Mouse (Mus musculus) stomach, postnatal 0 days (tissue): ENCODE measurements at regions not wholly inside any gene's neighbourhood (a gene's known extent, or its start where the extent isn't known, plus 50 kb on each side); places are given as distances from the start of the nearest gene placed in this dataset.

Experiments used
- ATAC-seq: fragments of 200-750 bp; cut with Nextera tagmentation; 2 replicates; pipeline ENCODE4 v1.8.0; 2017; ENCODE audit not compliant: low FRiP score, low TSS enrichment
- DNase-seq: peaks from one replicate; pipeline ENCODE4 v3.0.0-alpha.2; 2016; ENCODE audit warnings: low spot score
- H3K27ac ChIP-seq: fragments of 300-500 bp; sonication (generic); replicated peaks from 2 replicates; pipeline ENCODE4 v1.5.1; 2014; ENCODE audit warnings: mild to moderate bottlenecking, control low read depth
- H3K27me3 ChIP-seq: fragments of 300-500 bp; sonication (generic); 2 replicates; pipeline ENCODE4 v1.6.1; 2014; ENCODE audit warnings: low read length; ENCODE audit not compliant: control insufficient read depth, insufficient read depth
- H3K36me3 ChIP-seq: fragments of 300-500 bp; sonication (generic); 2 replicates; pipeline ENCODE4 v1.6.1; 2014; ENCODE audit warnings: low read length, mixed read lengths; ENCODE audit not compliant: control insufficient read depth, insufficient read depth
- H3K4me1 ChIP-seq: fragments of 300-500 bp; sonication (generic); replicated peaks from 2 replicates; pipeline ENCODE4 v1.6.1; 2014; ENCODE audit warnings: antibody characterized with exemption; ENCODE audit not compliant: control insufficient read depth, insufficient read depth
- H3K4me2 ChIP-seq: fragments of 300-500 bp; sonication (generic); replicated peaks from 2 replicates; pipeline ENCODE4 v1.6.1; 2014; ENCODE audit warnings: low read depth, mild to moderate bottlenecking, control low read depth, moderate library complexity
- H3K4me3 ChIP-seq: fragments of 300-500 bp; sonication (generic); 2 replicates; pipeline ENCODE4 v1.5.1; 2014; ENCODE audit warnings: low read depth, low read length, control low read depth
- H3K9ac ChIP-seq: fragments of 300-500 bp; sonication (generic); 2 replicates; pipeline ENCODE4 v1.6.1; 2014; ENCODE audit warnings: mild to moderate bottlenecking, low read length, control low read depth, mixed read lengths
- H3K9me3 ChIP-seq: fragments of 300-500 bp; sonication (generic); 2 replicates; pipeline ENCODE4 v1.6.1; 2016; ENCODE audit warnings: low read length; ENCODE audit not compliant: control insufficient read depth
- CTCF ChIP-seq: IDR thresholded peaks from 2 replicates; pipeline ENCODE4 v1.5.1; 2016; ENCODE audit warnings: antibody characterized with exemption, low read depth, mild to moderate bottlenecking, moderate library complexity
- EP300 ChIP-seq: optimal IDR thresholded peaks from 2 replicates; pipeline ENCODE3; 2016; ENCODE audit warnings: antibody characterized with exemption
- WGBS: fragments of 180-500 bp; shearing (Covaris S2); extraction: QIAGEN DNeasy Blood & Tissue Kit; methylation state at CpG from one replicate; pipeline ENCODE4 v1.1.7; 2014; 5-methylcytosine and 5-hydroxymethylcytosine counted together

DNA sequence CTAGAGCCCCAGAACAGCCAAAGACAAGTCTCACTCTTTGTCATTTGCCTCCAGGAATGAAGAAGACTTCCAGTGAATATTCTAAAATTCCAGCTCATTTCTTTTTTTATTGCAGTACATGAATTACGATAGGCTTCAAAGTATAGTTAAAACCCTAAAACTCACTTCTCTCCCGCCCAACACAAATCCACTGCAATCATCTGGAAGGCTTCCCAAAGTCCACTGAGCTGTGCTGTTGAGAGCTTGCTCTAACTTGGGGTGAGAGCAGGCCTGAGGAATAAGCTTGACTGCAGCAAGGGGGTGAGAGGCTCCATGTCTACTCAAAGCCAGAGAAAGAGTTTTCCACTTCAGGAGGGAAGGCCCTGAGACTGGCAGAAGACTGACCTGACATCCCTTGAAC lies 466.5 kb downstream of the Insc start:
- Histone ChIP-seq H3K9me3 (no peaks in the 10 kb centered on the region), H3K27ac (no peak overlapping the region), H3K4me2 (no peak overlapping the region), H3K36me3 (no peaks in the 10 kb centered on the region), H3K9ac (no peak overlapping the region), H3K4me3 (no peak overlapping the region), H3K4me1 (no peaks in the 10 kb centered on the region), H3K27me3 (no peaks in the 10 kb centered on the region)
- no peak for ATAC-seq
- 55% methylated on average over 2 of the region's 2 CpGs for WGBS
- no peak for DNase-seq
- no peak for TF ChIP-seq EP300
- no peak for TF ChIP-seq CTCF

DNA sequence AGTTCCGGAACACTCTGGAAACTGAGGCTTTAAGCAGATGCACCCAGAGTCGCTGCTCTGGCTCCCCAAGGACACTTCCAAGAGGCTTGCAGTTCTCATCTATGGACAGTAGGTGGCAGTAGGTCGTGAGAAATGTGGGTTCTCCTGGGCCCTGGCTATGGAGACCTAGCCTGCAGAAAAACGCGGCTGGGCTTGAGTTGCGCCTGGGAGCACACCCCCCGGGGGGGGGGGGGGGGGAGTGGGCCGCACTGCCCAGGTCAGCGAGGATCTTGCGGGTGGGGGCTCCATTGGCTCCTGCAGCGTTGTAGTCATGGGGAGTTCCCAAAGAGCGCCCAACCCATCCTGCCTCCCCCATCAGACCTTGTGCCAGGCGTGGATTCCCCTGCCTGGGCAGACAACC lies 473.3 kb downstream of the Insc start:
- no peaks in the 10 kb centered on the region for H3K27me3 ChIP-seq
- H3K36me3 ChIP-seq, result no peaks in the 10 kb centered on the region
- peak; percentile 92 for ATAC-seq
- no peaks in the 10 kb centered on the region for H3K9me3 ChIP-seq
- H3K27ac ChIP-seq, result no peak overlapping the region
- TF ChIP-seq CTCF, result peak; percentile 93
- TF ChIP-seq EP300, result no peak
- peak overlapping the region; percentile 32 for H3K4me3 ChIP-seq
- H3K4me1 ChIP-seq, result 0 out of 2 replicates have a peak, but pooled peaks cover 2% of the 10 kb centered on the region
- H3K9ac ChIP-seq, result no peak overlapping the region
- peak overlapping the region; percentile 61 for H3K4me2 ChIP-seq
- 0% methylated on average over 13 of the region's 13 CpGs for WGBS
- DNase-seq, result peak; percentile 85

DNA sequence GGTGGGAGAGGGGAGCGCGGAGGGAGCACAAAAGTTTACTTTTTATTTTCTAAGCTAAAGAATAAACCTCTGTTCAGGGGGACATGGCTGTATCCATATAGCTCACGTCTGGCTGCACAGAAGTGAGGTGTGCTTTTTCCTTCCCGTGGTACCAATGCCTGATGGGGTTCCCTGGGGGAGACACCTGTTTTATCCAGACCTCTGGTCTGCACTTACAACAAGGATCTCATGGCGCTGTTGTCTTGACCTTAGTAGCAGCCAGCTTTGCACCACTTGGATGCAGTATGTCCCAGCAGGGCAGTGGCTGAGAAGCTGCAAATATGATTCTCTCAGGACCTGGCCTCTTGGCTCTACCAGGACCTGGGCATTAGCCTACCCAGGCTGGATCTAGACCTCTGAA lies 473.8 kb downstream of the Insc start:
- Histone ChIP-seq H3K4me3 (peak overlapping the region; percentile 32), H3K4me1 (0 out of 2 replicates have a peak, but pooled peaks cover 2% of the 10 kb centered on the region), H3K27ac (0 out of 2 replicates have a peak overlapping the region, but pooled peaks have one; percentile 13), H3K9ac (no peak overlapping the region), H3K27me3 (no peaks in the 10 kb centered on the region), H3K9me3 (no peaks in the 10 kb centered on the region), H3K36me3 (no peaks in the 10 kb centered on the region), H3K4me2 (peak overlapping the region; percentile 61)
- ATAC-seq (no peak), DNase-seq (no peak)
- 9% methylated on average over 5 of the region's 5 CpGs for WGBS
- TF ChIP-seq EP300, result no peak
- peak; percentile 17; the same call in 1 of the 2 replicates for TF ChIP-seq CTCF

DNA sequence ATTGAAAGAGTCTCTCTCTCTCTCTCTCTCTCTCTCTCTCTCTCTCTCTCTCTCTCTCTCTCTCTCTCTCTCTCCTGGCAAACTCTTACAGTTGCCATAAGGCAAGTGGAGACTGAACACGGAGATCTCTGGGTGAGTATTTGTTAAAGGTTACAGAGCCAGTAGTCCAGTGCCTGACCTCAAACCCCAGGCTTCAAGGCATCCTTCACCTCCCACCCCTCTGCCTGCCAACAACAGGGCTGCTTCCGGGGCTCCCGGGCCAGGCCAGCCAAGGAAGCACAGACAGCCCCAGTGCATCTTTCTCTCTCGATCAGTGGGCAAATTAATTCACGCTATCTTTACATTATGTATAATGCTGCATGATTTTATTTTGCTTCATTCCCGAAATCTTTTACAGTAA lies 474.2 kb downstream of the Insc start:
- DNase-seq, result no peak
- Histone ChIP-seq H3K36me3 (no peaks in the 10 kb centered on the region), H3K9me3 (no peaks in the 10 kb centered on the region), H3K4me1 (0 out of 2 replicates have a peak, but pooled peaks cover 2% of the 10 kb centered on the region), H3K9ac (no peak overlapping the region), H3K4me3 (no peak overlapping the region), H3K27ac (no peak overlapping the region), H3K27me3 (no peaks in the 10 kb centered on the region), H3K4me2 (no peak overlapping the region)
- TF ChIP-seq CTCF (no peak), EP300 (no peak)
- WGBS, result 63% methylated on average over 6 of the region's 6 CpGs
- no peak for ATAC-seq

DNA sequence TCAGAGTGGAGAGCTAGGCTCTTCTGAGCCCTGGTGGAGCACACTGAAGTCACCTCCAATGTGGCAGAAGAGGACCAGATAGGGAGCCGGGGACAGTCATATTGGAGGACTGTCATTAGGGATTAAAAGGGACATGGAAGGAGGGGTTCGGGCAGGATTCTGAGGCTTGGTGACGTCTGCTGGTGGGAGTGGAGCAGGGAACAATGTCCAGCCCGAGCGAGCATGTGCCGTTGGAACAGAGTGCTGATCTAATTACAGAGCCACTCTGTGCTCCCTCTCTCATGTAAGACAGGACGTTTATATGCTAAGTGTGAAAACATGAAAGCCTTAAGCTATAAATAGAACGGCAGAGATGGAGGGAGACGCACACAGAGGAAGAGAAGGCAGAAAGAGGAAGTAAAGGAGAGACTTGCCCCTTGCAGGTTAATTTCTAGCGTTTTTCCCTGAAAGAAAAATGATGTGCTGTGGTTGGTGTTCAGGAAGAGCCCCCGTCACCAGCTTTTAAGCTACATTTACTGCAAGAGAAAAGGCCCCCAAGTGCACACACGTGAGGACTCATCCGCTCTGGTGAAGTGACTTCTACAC lies 475.2 kb downstream of the Insc start:
- TF ChIP-seq CTCF, result no peak
- no peak for TF ChIP-seq EP300
- WGBS, result 34% methylated on average over 13 of the region's 13 CpGs
- H3K4me3 ChIP-seq, result no peak overlapping the region
- H3K9me3 ChIP-seq, result no peaks in the 10 kb centered on the region
- no peak overlapping the region for H3K9ac ChIP-seq
- no peak overlapping the region for H3K4me2 ChIP-seq
- no peaks in the 10 kb centered on the region for H3K36me3 ChIP-seq
- 0 out of 2 replicates have a peak, but pooled peaks cover 2% of the 10 kb centered on the region for H3K4me1 ChIP-seq
- DNase-seq (no peak), ATAC-seq (no peak)
- no peak overlapping the region for H3K27ac ChIP-seq
- H3K27me3 ChIP-seq, result no peaks in the 10 kb centered on the region

DNA sequence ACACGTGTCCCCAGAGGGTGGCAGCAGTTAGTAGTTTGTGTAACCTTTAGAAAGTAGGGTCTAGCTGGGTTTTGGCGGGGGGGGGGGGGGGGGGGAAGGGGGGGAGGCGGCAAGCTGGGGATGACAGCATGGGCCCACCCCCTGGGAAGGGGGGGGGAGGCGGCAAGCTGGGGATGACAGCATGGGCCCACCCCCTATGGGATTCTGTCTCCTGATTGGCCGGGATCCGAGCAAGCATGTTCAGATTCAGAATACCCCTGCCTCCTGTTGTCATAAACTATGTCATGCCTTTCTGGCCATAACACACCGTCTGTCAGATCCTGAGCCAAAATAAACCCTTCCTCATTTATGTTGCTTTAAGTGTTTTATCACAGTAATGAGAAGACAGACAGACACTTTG lies 479.1 kb downstream of the Insc start:
- DNase-seq, result no peak
- no peak for ATAC-seq
- Histone ChIP-seq H3K27ac (no peak overlapping the region), H3K9me3 (no peaks in the 10 kb centered on the region), H3K9ac (no peak overlapping the region), H3K4me1 (no peaks in the 10 kb centered on the region), H3K36me3 (no peaks in the 10 kb centered on the region), H3K27me3 (no peaks in the 10 kb centered on the region), H3K4me2 (no peak overlapping the region), H3K4me3 (no peak overlapping the region)
- WGBS, result 49% methylated on average over 4 of the region's 7 CpGs
- TF ChIP-seq EP300, result no peak
- peak; percentile 34 for TF ChIP-seq CTCF
